In genomic region chr4:57240934-57241333, GRCm38 (mm10) we compare ENCODE assay signal across 11 mouse cellular contexts.
DNase-seq lines count a peak whose midpoint lies in the region; ATAC-seq lines count a peak whose summit lies in the region.
"Had no signal": no experiment of that assay in that cellular context is flagged by ENCODE, and none has a peak within 500 bp of the region (broad histone marks: within the 10 kb centered on the region; RNA-seq: fewer than 3 reads in every experiment).

No protein-coding gene starts in this region.

- 78% methylated on average over 10 of the region's 10 CpGs for WGBS in midbrain, embryonic 15.5 days

- no peaks in the 10 kb centered on the region for H3K36me3 ChIP-seq in midbrain, embryonic 15.5 days (replicated peaks)
- H3K36me3 ChIP-seq: embryonic facial prominence, embryonic 13.5 days; limb, embryonic 10.5 days had no signal

- no peak overlapping the region for H3K27ac ChIP-seq in midbrain, embryonic 15.5 days
- H3K27ac ChIP-seq: limb, embryonic 10.5 days had no signal

- ATAC-seq in frontal cortex, adult (ENCODE audit: low TSS enrichment): peak; percentile 69
- no peak for ATAC-seq in midbrain, embryonic 15.5 days (replicated peaks)

- H3K9ac ChIP-seq in midbrain, embryonic 15.5 days: no peak overlapping the region
- H3K9ac ChIP-seq: embryonic facial prominence, embryonic 13.5 days had no signal

- H3K27me3 ChIP-seq in midbrain, embryonic 15.5 days (replicated peaks): no peaks in the 10 kb centered on the region
- H3K27me3 ChIP-seq: embryonic facial prominence, embryonic 13.5 days had no signal

- H3K4me2 ChIP-seq in midbrain, embryonic 15.5 days: no peak overlapping the region
- H3K4me2 ChIP-seq: embryonic facial prominence, embryonic 13.5 days had no signal

- H3K9me3 ChIP-seq in midbrain, embryonic 15.5 days: no peaks in the 10 kb centered on the region
- H3K9me3 ChIP-seq: embryonic facial prominence, embryonic 13.5 days; limb, embryonic 10.5 days had no signal

- no peak overlapping the region for H3K4me3 ChIP-seq in midbrain, embryonic 15.5 days
- H3K4me3 ChIP-seq: embryonic facial prominence, embryonic 13.5 days; limb, embryonic 10.5 days had no signal

- H3K4me1 ChIP-seq in midbrain, embryonic 15.5 days: peaks cover 2% of the 10 kb centered on the region; the same call in 1 of the 2 replicates

- DNase-seq in frontal cortex, postnatal 36 days (ENCODE audit: low spot score in 2 of 2): no peak
- peak; percentile 35 for DNase-seq in adipocyte (ENCODE audit: low spot score)
- peak; percentile 49 for DNase-seq in gastrocnemius, adult 18-20 months (ENCODE audit: low spot score)
- peak; percentile 43 to 55 for DNase-seq in lung, adult 18-20 months
- no peak for DNase-seq in urinary bladder, postnatal 25 days (ENCODE audit: low spot score)
- DNase-seq in thymus, adult 18-20 months: no peak
- DNase-seq: adrenal gland, postnatal 36 days had no signal

Comparison
In these comparisons a context has a peak if more than half of its experiments do, and no peak if none do; other contexts are left out.
1. DNase-seq: peak in adipocyte (single experiment), gastrocnemius, adult 18-20 months (single experiment) and lung, adult 18-20 months (2 of 2); none in frontal cortex, postnatal 36 days (0 of 2), urinary bladder, postnatal 25 days (single experiment) and thymus, adult 18-20 months (0 of 2).